Mouse (Mus musculus) stomach, postnatal 0 days (tissue): ENCODE measurements at regions not wholly inside any gene's neighbourhood (a gene's known extent, or its start where the extent isn't known, plus 50 kb on each side); places are given as distances from the start of the nearest gene placed in this dataset.
"Not testable (repeated sequence)": the region's sequence is repeated elsewhere in the genome, so short reads cannot be mapped to it uniquely, and the experiment has no call there.

Experiments
- ATAC-seq: fragments of 200-750 bp; cut with Nextera tagmentation; 2 replicates; pipeline ENCODE4 v1.8.0; 2017; ENCODE audit not compliant: low FRiP score, low TSS enrichment
- DNase-seq: peaks from one replicate; pipeline ENCODE4 v3.0.0-alpha.2; 2016; ENCODE audit warnings: low spot score
- H3K27ac ChIP-seq: fragments of 300-500 bp; sonication (generic); replicated peaks from 2 replicates; pipeline ENCODE4 v1.5.1; 2014; ENCODE audit warnings: mild to moderate bottlenecking, control low read depth
- H3K27me3 ChIP-seq: fragments of 300-500 bp; sonication (generic); 2 replicates; pipeline ENCODE4 v1.6.1; 2014; ENCODE audit warnings: low read length; ENCODE audit not compliant: control insufficient read depth, insufficient read depth
- H3K36me3 ChIP-seq: fragments of 300-500 bp; sonication (generic); 2 replicates; pipeline ENCODE4 v1.6.1; 2014; ENCODE audit warnings: low read length, mixed read lengths; ENCODE audit not compliant: control insufficient read depth, insufficient read depth
- H3K4me1 ChIP-seq: fragments of 300-500 bp; sonication (generic); replicated peaks from 2 replicates; pipeline ENCODE4 v1.6.1; 2014; ENCODE audit warnings: antibody characterized with exemption; ENCODE audit not compliant: control insufficient read depth, insufficient read depth
- H3K4me2 ChIP-seq: fragments of 300-500 bp; sonication (generic); replicated peaks from 2 replicates; pipeline ENCODE4 v1.6.1; 2014; ENCODE audit warnings: low read depth, mild to moderate bottlenecking, control low read depth, moderate library complexity
- H3K4me3 ChIP-seq: fragments of 300-500 bp; sonication (generic); 2 replicates; pipeline ENCODE4 v1.5.1; 2014; ENCODE audit warnings: low read depth, low read length, control low read depth
- H3K9ac ChIP-seq: fragments of 300-500 bp; sonication (generic); 2 replicates; pipeline ENCODE4 v1.6.1; 2014; ENCODE audit warnings: mild to moderate bottlenecking, low read length, control low read depth, mixed read lengths
- H3K9me3 ChIP-seq: fragments of 300-500 bp; sonication (generic); 2 replicates; pipeline ENCODE4 v1.6.1; 2016; ENCODE audit warnings: low read length; ENCODE audit not compliant: control insufficient read depth
- CTCF ChIP-seq: IDR thresholded peaks from 2 replicates; pipeline ENCODE4 v1.5.1; 2016; ENCODE audit warnings: antibody characterized with exemption, low read depth, mild to moderate bottlenecking, moderate library complexity
- EP300 ChIP-seq: optimal IDR thresholded peaks from 2 replicates; pipeline ENCODE3; 2016; ENCODE audit warnings: antibody characterized with exemption
- WGBS: fragments of 180-500 bp; shearing (Covaris S2); extraction: QIAGEN DNeasy Blood & Tissue Kit; methylation state at CpG from one replicate; pipeline ENCODE4 v1.1.7; 2014; 5-methylcytosine and 5-hydroxymethylcytosine counted together

- Histone ChIP-seq H3K27ac (no peak overlapping the region), H3K4me2 (no peak overlapping the region), H3K27me3 (no peaks in the 10 kb centered on the region), H3K4me3 (no peak overlapping the region), H3K36me3 (no peaks in the 10 kb centered on the region), H3K4me1 (no peaks in the 10 kb centered on the region), H3K9ac (no peak overlapping the region), H3K9me3 (no peaks in the 10 kb centered on the region)
- TF ChIP-seq EP300 (no peak), CTCF (peak; percentile 50)
- ATAC-seq: no peak
- 32% methylated on average over 4 of the region's 4 CpGs for WGBS
- DNase-seq: no peak
Observed at GRCm38 (mm10) chr14:52622184-52622583, 126.6 kb upstream of the Olfr1507 start.

GRCm38 (mm10) chr14:52580319-52580718 lies 84.8 kb upstream of the Olfr1507 start:
- WGBS: 41% methylated on average over 3 of the region's 3 CpGs
- no peaks in the 10 kb centered on the region for H3K9me3 ChIP-seq
- DNase-seq (no peak), ATAC-seq (no peak)
- no peak overlapping the region for H3K9ac ChIP-seq
- H3K4me3 ChIP-seq: no peak overlapping the region
- no peaks in the 10 kb centered on the region for H3K4me1 ChIP-seq
- H3K36me3 ChIP-seq: no peaks in the 10 kb centered on the region
- H3K4me2 ChIP-seq: no peak overlapping the region
- H3K27me3 ChIP-seq: no peaks in the 10 kb centered on the region
- TF ChIP-seq EP300 (no peak), CTCF (peak; percentile 47)
- no peak overlapping the region for H3K27ac ChIP-seq

GRCm38 (mm10) chr14:52566920-52567319 lies 71.4 kb upstream of the Olfr1507 start:
- no peak for TF ChIP-seq CTCF
- TF ChIP-seq EP300: no peak
- no peak overlapping the region for H3K4me2 ChIP-seq
- H3K27me3 ChIP-seq: no peaks in the 10 kb centered on the region
- no peaks in the 10 kb centered on the region for H3K4me1 ChIP-seq
- 68% methylated on average over 5 of the region's 5 CpGs for WGBS
- no peak overlapping the region for H3K27ac ChIP-seq
- H3K9me3 ChIP-seq: no peaks in the 10 kb centered on the region
- ATAC-seq (no peak), DNase-seq (no peak)
- H3K9ac ChIP-seq: no peak overlapping the region
- H3K4me3 ChIP-seq: no peak overlapping the region
- no peaks in the 10 kb centered on the region for H3K36me3 ChIP-seq

- DNase-seq (no peak), ATAC-seq (no peak)
- Histone ChIP-seq H3K27me3 (no peaks in the 10 kb centered on the region), H3K9me3 (no peaks in the 10 kb centered on the region), H3K9ac (no peak overlapping the region), H3K4me2 (no peak overlapping the region), H3K27ac (no peak overlapping the region), H3K36me3 (no peaks in the 10 kb centered on the region), H3K4me3 (no peak overlapping the region), H3K4me1 (no peaks in the 10 kb centered on the region)
- no peak for TF ChIP-seq EP300
- TF ChIP-seq CTCF: no peak
- 38% methylated on average over 4 of the region's 4 CpGs for WGBS
Observed at GRCm38 (mm10) chr14:52565606-52566005, 70.1 kb upstream of the Olfr1507 start.

- H3K4me2 ChIP-seq, H3K4me3 ChIP-seq, H3K4me1 ChIP-seq, H3K27me3 ChIP-seq, ATAC-seq, H3K9me3 ChIP-seq, H3K9ac ChIP-seq, H3K36me3 ChIP-seq, DNase-seq, H3K27ac ChIP-seq: not testable (repeated sequence)
- 91% methylated on average over 13 of the region's 13 CpGs for WGBS
Observed at GRCm38 (mm10) chr14:52556340-52556739, 60.8 kb upstream of the Olfr1507 start.

- DNase-seq: no peak
Observed at GRCm38 (mm10) chr14:52553399-52553798, 57.9 kb upstream of the Olfr1507 start.

More at GRCm38 (mm10) chr14:52553399-52553798, 57.9 kb upstream of the Olfr1507 start:
- TF ChIP-seq CTCF (no peak), EP300 (no peak)
- ATAC-seq: no peak
- Histone ChIP-seq H3K4me1 (no peaks in the 10 kb centered on the region), H3K36me3 (no peaks in the 10 kb centered on the region), H3K27ac (no peak overlapping the region), H3K4me3 (no peak overlapping the region), H3K27me3 (no peaks in the 10 kb centered on the region), H3K4me2 (no peak overlapping the region), H3K9ac (no peak overlapping the region), H3K9me3 (no peaks in the 10 kb centered on the region)
